Comparison of ENCODE assay signal across 8 mouse cellular contexts in the genomic region with DNA sequence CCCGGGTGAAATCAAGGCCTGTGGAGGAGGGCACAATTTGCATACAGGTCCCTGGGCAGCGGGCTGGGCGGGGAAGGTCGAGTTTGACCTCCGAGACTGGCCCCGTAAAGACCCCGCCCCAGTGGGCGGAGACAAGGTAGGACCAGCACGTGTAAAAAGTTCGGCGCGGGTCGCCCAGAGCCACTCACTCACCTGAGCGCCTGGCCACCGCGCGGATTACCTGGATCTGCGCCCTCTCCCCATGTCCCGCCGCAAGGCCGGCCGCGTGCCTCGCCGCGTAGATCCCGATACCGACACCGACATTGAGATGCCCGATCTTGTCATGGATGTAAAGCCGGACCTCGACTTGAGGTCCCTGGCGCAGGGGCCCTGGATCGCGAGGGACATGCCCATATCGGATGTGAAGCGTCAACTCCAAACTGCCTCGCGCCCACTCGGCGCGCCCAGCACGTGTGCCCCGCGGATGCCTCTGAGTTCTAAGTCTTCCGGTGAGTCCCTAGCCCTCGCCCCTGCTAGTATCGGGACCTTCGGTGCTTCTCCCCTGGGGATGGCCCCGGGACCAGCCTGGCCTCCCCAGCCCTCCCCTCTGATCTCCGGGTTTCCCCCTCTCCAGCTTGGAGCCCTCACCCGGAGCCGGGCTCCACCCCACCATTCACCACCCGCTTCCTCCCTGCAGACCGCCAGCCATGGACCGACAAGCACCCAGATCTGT. TPM values are rescaled to one million over a fixed set of nuclear protein-coding genes. Genes with fewer than 3 reads are reported as not detected.
DNase-seq lines count a peak whose midpoint lies in the region; ATAC-seq and TF ChIP-seq lines count a peak whose summit lies in the region.

Gene Zfp296 (plus strand): TSS at position 147 of the 712 bp plus-strand sequence.
Gene Gemin7 (minus strand): TSS at position 455 of the 712 bp plus-strand sequence.

- no peaks in the 10 kb centered on the region for H3K9me3 ChIP-seq in heart, embryonic 15.5 days (replicated peaks)
- H3K9me3 ChIP-seq in stomach, embryonic 15.5 days, result no peaks in the 10 kb centered on the region

- ATAC-seq in heart, embryonic 15.5 days (replicated peaks; ENCODE audit: insufficient number of reproducible peaks, insufficient read depth, low FRiP score, low read depth), result no peak
- ATAC-seq in megakaryocyte-erythroid progenitor cell, adult 5-6 weeks (replicated peaks; ENCODE audit: low FRiP score, low TSS enrichment, poor library complexity, severe bottlenecking), result peak; percentile 32
- no peak for ATAC-seq in stomach, embryonic 15.5 days (ENCODE audit: insufficient read depth, low FRiP score, low read depth)

- peak within 1 kb of the TSS; percentile 58 for H3K4me3 ChIP-seq in layer of hippocampus, adult 2 months
- H3K4me3 ChIP-seq in heart, embryonic 15.5 days, result peak within 1 kb of the TSS; percentile 44
- peak within 1 kb of the TSS; percentile 45 for H3K4me3 ChIP-seq in stomach, embryonic 15.5 days (replicated peaks)

- no peak within 1 kb of the TSS for H3K27ac ChIP-seq in layer of hippocampus, adult 2 months
- no peak within 1 kb of the TSS for H3K27ac ChIP-seq in heart, embryonic 15.5 days
- H3K27ac ChIP-seq in stomach, embryonic 15.5 days, result no peak within 1 kb of the TSS

- peaks cover 32% of the 10 kb centered on the region for H3K27me3 ChIP-seq in heart, embryonic 15.5 days
- H3K27me3 ChIP-seq in stomach, embryonic 15.5 days (replicated peaks), result peaks cover 18% of the 10 kb centered on the region

- H3K4me2 ChIP-seq in heart, embryonic 15.5 days, result peak within 1 kb of the TSS; percentile 74
- H3K4me2 ChIP-seq in stomach, embryonic 15.5 days, result peak within 1 kb of the TSS; percentile 95

- no peak for TF ChIP-seq CTCF in layer of hippocampus, adult 2 months (conservative IDR thresholded peaks at IDR 0.05)

- no peak for DNase-seq in layer of hippocampus, adult 2 months (ENCODE audit: low spot score in 2 of 2)
- no peak for DNase-seq in layer of hippocampus, postnatal 25 days (ENCODE audit: extremely low spot score in 1 of 2, low spot score in 1 of 2)
- peak; percentile 49 for DNase-seq in cerebellum, adult 8-10 months
- peak; percentile 67 to 79 for DNase-seq in kidney, postnatal 25 days
- no peak for DNase-seq in layer of hippocampus, adult 11-12 months (ENCODE audit: low spot score)

- WGBS in heart, embryonic 15.5 days, result under 1% methylated on average over 56 of the region's 56 CpGs
- WGBS in stomach, embryonic 15.5 days, result 2% methylated on average over 56 of the region's 56 CpGs

- peaks cover 27% of the 10 kb centered on the region for H3K4me1 ChIP-seq in heart, embryonic 15.5 days (replicated peaks)
- H3K4me1 ChIP-seq in stomach, embryonic 15.5 days, result peaks cover 20% of the 10 kb centered on the region

- H3K9ac ChIP-seq in heart, embryonic 15.5 days, result peak within 1 kb of the TSS; percentile 25
- H3K9ac ChIP-seq in stomach, embryonic 15.5 days, result peak within 1 kb of the TSS; percentile 33; the same call in 1 of the 2 replicates

- H3K36me3 ChIP-seq in heart, embryonic 15.5 days, result peaks cover 19% of the 10 kb centered on the region
- peaks cover 16% of the 10 kb centered on the region for H3K36me3 ChIP-seq in stomach, embryonic 15.5 days

RNA-seq across cellular contexts. Expression of gene Zfp296, which starts in this region (rescaled TPM):
- total RNA-seq in layer of hippocampus, adult 2 months (2021), result under 1 TPM; 0.81 to 0.95 TPM
- 1 to 10 TPM in 1 of 2 experiments, under 1 TPM in 1; 0.30 to 1.0 TPM for total RNA-seq in layer of hippocampus, postnatal 25 days (2021)
- 0.38 and 0.42 TPM in 2 replicates for polyA plus RNA-seq in heart, embryonic 15.5 days (2015; fragmentation: Nextera tagmentation; extraction: Ambion mirVana)
- 0.47 and 4.2 TPM in 2 replicates for total RNA-seq in megakaryocyte-erythroid progenitor cell, adult 5-6 weeks (2014; fragmentation: Nextera tagmentation)
- 3.2 and 3.9 TPM in 2 replicates for total RNA-seq in megakaryocyte-erythroid progenitor cell, adult 5-6 weeks (2017)
- 1.7 and 2.6 TPM in 2 replicates for polyA plus RNA-seq in stomach, embryonic 15.5 days (2015; fragmentation: Nextera tagmentation; extraction: Ambion mirVana)

RNA-seq across cellular contexts. Expression of gene Gemin7, which starts in this region (rescaled TPM):
- 10 to 100 TPM; 38.8 to 43.9 TPM for total RNA-seq in layer of hippocampus, adult 2 months (2021)
- 10 to 100 TPM; 38.0 to 40.7 TPM for total RNA-seq in layer of hippocampus, postnatal 25 days (2021)
- 111 and 131 TPM in 2 replicates for polyA plus RNA-seq in heart, embryonic 15.5 days (2015; fragmentation: Nextera tagmentation; extraction: Ambion mirVana)
- 60.3 and 70.0 TPM in 2 replicates for total RNA-seq in megakaryocyte-erythroid progenitor cell, adult 5-6 weeks (2014; fragmentation: Nextera tagmentation)
- total RNA-seq in megakaryocyte-erythroid progenitor cell, adult 5-6 weeks (2017), result 24.1 and 25.1 TPM in 2 replicates
- 143 and 157 TPM in 2 replicates for polyA plus RNA-seq in stomach, embryonic 15.5 days (2015; fragmentation: Nextera tagmentation; extraction: Ambion mirVana)

Comparison
In these comparisons a context has a peak if more than half of its experiments do, and no peak if none do; other contexts are left out.
1. DNase-seq: peak in cerebellum, adult 8-10 months (single experiment) and kidney, postnatal 25 days (2 of 2); none in layer of hippocampus, adult 2 months (0 of 2), layer of hippocampus, postnatal 25 days (0 of 2) and layer of hippocampus, adult 11-12 months (single experiment).
2. Peak in every context shown above with its lines, with median percentiles within 50 percentile points of each other: H3K4me3 ChIP-seq.